ENCODE assay signal across 8 mouse cellular contexts in genomic region chr12:32059707-32060106, GRCm38 (mm10). TPM values are rescaled to one million over a fixed set of nuclear protein-coding genes. Genes with fewer than 3 reads are reported as not detected.
A peak's percentile ranks its signal among the peaks of the same experiment; 100 is the strongest.
DNase-seq lines count a peak whose midpoint lies in the region; ATAC-seq lines count a peak whose summit lies in the region.

No protein-coding gene starts in this region.

- H3K9me3 ChIP-seq in embryonic facial prominence, embryonic 15.5 days (replicated peaks), result no peaks in the 10 kb centered on the region
- no peaks in the 10 kb centered on the region for H3K9me3 ChIP-seq in limb, embryonic 11.5 days (ENCODE audit: control insufficient read depth, low read length)
- H3K9me3 ChIP-seq in neural tube, embryonic 15.5 days (replicated peaks), result no peaks in the 10 kb centered on the region

- H3K4me3 ChIP-seq in embryonic facial prominence, embryonic 15.5 days (replicated peaks), result peak overlapping the region; percentile 89
- H3K4me3 ChIP-seq in limb, embryonic 11.5 days (ENCODE audit: low read depth, low read length), result no peak overlapping the region
- H3K4me3 ChIP-seq in neural tube, embryonic 15.5 days (replicated peaks), result peak overlapping the region; percentile 82

- H3K9ac ChIP-seq in embryonic facial prominence, embryonic 15.5 days, result no peak overlapping the region
- H3K9ac ChIP-seq in limb, embryonic 11.5 days (ENCODE audit: low read length), result no peak overlapping the region
- H3K9ac ChIP-seq in neural tube, embryonic 15.5 days (replicated peaks), result peak overlapping the region; percentile 85

- no peaks in the 10 kb centered on the region for H3K27me3 ChIP-seq in embryonic facial prominence, embryonic 15.5 days
- H3K27me3 ChIP-seq in limb, embryonic 11.5 days (ENCODE audit: control insufficient read depth, insufficient read depth, low read length), result no peaks in the 10 kb centered on the region
- H3K27me3 ChIP-seq in neural tube, embryonic 15.5 days (replicated peaks), result no peaks in the 10 kb centered on the region

- peak overlapping the region; percentile 87 for H3K4me2 ChIP-seq in embryonic facial prominence, embryonic 15.5 days (replicated peaks)
- peak overlapping the region; percentile 5; the same call in 1 of the 2 replicates for H3K4me2 ChIP-seq in limb, embryonic 11.5 days (ENCODE audit: low read depth, severe bottlenecking)
- peak overlapping the region; percentile 75 for H3K4me2 ChIP-seq in neural tube, embryonic 15.5 days

- 15% methylated on average over 6 of the region's 6 CpGs for WGBS in embryonic facial prominence, embryonic 15.5 days
- WGBS in limb, embryonic 11.5 days, result 31% methylated on average over 6 of the region's 6 CpGs
- 10% methylated on average over 6 of the region's 6 CpGs for WGBS in neural tube, embryonic 15.5 days

- no peak overlapping the region for H3K27ac ChIP-seq in embryonic facial prominence, embryonic 15.5 days (replicated peaks)
- H3K27ac ChIP-seq in limb, embryonic 11.5 days (replicated peaks; ENCODE audit: low read depth, low read length), result no peak overlapping the region
- H3K27ac ChIP-seq in neural tube, embryonic 15.5 days (replicated peaks), result peak overlapping the region; percentile 96

- H3K4me1 ChIP-seq in embryonic facial prominence, embryonic 15.5 days, result peaks cover 20% of the 10 kb centered on the region
- H3K4me1 ChIP-seq in limb, embryonic 11.5 days (ENCODE audit: control insufficient read depth, insufficient read depth, low read length), result no peaks in the 10 kb centered on the region
- peaks cover 45% of the 10 kb centered on the region for H3K4me1 ChIP-seq in neural tube, embryonic 15.5 days

- no peak for ATAC-seq in embryonic facial prominence, embryonic 15.5 days (ENCODE audit: insufficient number of reproducible peaks, low FRiP score, low TSS enrichment, low read depth)
- no peak for ATAC-seq in limb, embryonic 11.5 days (ENCODE audit: insufficient number of reproducible peaks, low FRiP score, low TSS enrichment, low read depth)
- peak; percentile 15 for ATAC-seq in neural tube, embryonic 15.5 days (ENCODE audit: low FRiP score)
- no peak for ATAC-seq in CD4-positive, CD25-positive, alpha-beta regulatory T cell, adult 4 months
- ATAC-seq in erythroid progenitor cell, adult 5-6 weeks (replicated peaks; ENCODE audit: low FRiP score, poor library complexity, severe bottlenecking), result no peak

- H3K36me3 ChIP-seq in embryonic facial prominence, embryonic 15.5 days, result no peaks in the 10 kb centered on the region
- H3K36me3 ChIP-seq in limb, embryonic 11.5 days (ENCODE audit: control insufficient read depth, insufficient read depth, low read length), result no peaks in the 10 kb centered on the region
- no peaks in the 10 kb centered on the region for H3K36me3 ChIP-seq in neural tube, embryonic 15.5 days

- peak; percentile 17 for DNase-seq in cerebellum, adult 9-10 months
- DNase-seq in cerebellum, postnatal 25 days, result no peak
- peak; percentile 49 for DNase-seq in 3T3-L1 (ENCODE audit: low read depth, low spot score)
- DNase-seq in limb, embryonic 11.5 days (ENCODE audit: low spot score), result peak; percentile 30

RNA-seq across cellular contexts. Expression of gene Prkar2b, which starts 1.4 kb away (rescaled TPM):
- polyA plus RNA-seq in embryonic facial prominence, embryonic 15.5 days (2015; fragmentation: Nextera tagmentation; extraction: Ambion mirVana), result 30.4 and 36.2 TPM in 2 replicates
- 30.4 and 31.6 TPM in 2 replicates for polyA plus RNA-seq in limb, embryonic 11.5 days (2014; fragmentation: Nextera tagmentation; extraction: Ambion mirVana)
- 99.0 and 123 TPM in 2 replicates for polyA plus RNA-seq in neural tube, embryonic 15.5 days (2015; fragmentation: Nextera tagmentation; extraction: Ambion mirVana)
- under 1 TPM; 0.30 to 0.68 TPM for polyA plus RNA-seq in CD4-positive, CD25-positive, alpha-beta regulatory T cell, adult 4 months (2017; shearing (Covaris generic))
- 160 and 200 TPM in 2 replicates for total RNA-seq in erythroid progenitor cell, adult 5-6 weeks (2015; ENCODE audit: low replicate concordance)
- 154 and 188 TPM in 2 replicates for total RNA-seq in erythroid progenitor cell, adult 5-6 weeks (2017; ENCODE audit: low replicate concordance)

Comparison
In these comparisons a context has a peak if more than half of its experiments do, and no peak if none do; other contexts are left out.
1. DNase-seq: peak in cerebellum, adult 9-10 months (single experiment), 3T3-L1 (single experiment) and limb, embryonic 11.5 days (single experiment); none in cerebellum, postnatal 25 days (0 of 2).
2. H3K4me2 ChIP-seq: peak in every context shown above with its lines; median percentile 87 in embryonic facial prominence, embryonic 15.5 days; 75 in neural tube, embryonic 15.5 days; 5 in limb, embryonic 11.5 days.
3. RNA of gene Prkar2b, which starts 1.4 kb away (polyA plus RNA-seq): 99.0 to 123 TPM in neural tube, embryonic 15.5 days, 30.4 to 36.2 TPM in embryonic facial prominence, embryonic 15.5 days and 30.4 to 31.6 TPM in limb, embryonic 11.5 days; 0.30 to 0.68 TPM in CD4-positive, CD25-positive, alpha-beta regulatory T cell, adult 4 months; every median in the first group is over 10 times any median in the second.